Mouse (Mus musculus) thymus, postnatal 25 days (tissue): ENCODE results near the gene Mfn1.

Experiments
- DNase-seq: peaks from one replicate; pipeline ENCODE4 v3.0.0; 2022

Gene Mfn1

DNA sequence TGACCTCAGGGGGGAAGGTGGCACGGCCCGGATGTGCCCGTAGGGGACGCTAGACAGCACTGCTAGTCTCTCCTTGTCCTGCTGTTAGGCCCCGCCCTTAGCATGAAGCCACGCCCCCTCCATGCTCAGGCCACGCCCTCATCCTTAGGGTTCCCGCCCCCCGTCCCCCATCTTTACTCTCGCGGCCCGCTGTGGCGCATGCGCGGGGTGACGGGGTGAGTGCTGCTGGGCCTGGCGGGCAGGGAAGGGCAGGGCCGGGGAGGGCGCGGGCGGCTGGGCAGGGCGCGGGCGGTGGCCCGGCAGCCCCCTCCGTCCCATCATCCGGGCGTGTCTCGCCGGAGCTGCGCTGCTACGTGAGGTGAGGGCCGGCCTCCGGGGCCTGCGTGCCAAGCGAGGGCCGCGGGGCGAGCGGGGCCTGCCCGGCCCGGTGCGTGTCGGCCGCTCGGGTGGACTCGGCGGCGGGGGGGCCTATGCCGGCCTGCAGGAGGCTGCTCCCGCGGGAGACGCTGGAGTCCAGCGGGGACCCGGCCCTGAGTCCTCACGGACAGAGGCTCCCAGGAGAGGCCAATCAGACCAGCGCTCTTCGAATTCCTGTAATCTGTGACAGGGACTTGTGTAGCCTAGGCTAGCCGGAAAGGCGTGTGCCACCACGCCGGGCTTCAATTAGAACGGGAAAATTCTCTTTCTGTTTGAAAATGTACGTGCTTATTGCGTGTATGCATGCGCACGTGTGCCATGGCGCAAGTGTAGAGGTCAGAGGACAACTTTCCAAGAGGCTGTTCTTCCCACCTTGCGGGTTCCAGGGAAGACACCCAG lies 18.7 kb upstream of the Mfn1 start:
- DNase-seq = peak; percentile 95

DNA sequence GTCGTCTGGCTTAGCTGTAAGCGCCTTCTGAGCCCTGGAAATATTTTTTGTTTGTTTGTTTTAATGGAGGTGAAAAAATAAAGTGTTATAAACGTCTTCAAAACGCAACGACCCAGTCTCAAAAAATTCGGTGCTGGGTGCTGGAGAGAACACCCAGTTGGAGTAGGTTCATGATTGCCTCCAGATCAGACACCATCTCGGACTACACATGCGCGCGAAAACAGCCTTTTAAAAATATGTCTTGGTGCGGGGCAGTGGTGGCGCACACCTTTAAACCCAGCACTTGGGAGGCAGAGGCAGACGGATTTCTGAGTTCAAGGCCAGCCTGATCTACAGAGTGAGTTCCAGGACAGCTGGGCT lies 18.1 kb upstream of the Mfn1 start:
- peak; percentile 31 for DNase-seq

DNA sequence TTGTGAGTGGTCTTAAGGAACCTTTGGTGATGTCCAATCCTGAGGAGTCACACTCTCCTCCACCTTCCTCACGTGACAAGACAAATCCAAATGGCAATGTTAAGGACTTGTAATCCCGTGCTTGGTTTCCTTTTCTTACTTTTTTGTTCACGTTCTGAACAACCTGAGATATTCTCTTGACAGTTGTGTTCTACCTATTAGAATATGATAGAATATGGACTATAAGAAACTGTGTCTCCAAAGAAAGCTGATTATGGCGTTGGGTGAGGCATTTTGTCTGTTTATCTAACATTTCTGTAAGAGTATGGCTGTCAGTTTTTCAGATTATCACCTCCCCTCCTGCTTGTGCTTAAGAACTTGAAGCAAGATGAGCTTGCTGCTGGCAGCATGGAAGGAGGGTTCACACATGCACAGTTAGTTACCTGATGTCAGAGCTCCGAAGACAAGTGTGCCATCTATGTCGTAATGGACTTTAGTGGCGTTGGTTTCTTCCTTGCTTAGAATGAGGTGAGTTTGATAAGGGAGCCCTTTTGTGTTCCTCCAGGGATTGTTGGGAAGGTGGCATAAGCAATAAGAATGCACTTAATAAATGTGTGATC lies 16.5 kb upstream of the Mfn1 start:
- DNase-seq = no peak

DNA sequence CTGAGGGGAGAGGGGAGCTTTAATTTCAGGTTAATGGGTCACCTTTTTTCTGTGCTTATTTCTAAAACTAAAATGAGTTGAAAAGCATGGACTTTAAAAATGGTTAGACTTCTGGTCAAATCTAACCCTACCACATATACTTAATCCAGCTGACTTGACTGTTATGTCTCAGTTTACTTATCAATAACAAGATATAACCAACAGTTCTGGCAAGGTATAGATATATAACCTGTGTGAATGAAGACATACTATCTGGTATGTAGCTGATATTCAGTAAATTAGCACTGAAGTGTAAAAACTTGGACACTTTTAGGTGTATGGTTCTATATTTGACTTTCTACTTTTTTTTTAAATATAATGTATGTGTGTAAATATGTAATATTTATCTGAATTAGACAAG lies 15.7 kb upstream of the Mfn1 start:
- no peak for DNase-seq

DNA sequence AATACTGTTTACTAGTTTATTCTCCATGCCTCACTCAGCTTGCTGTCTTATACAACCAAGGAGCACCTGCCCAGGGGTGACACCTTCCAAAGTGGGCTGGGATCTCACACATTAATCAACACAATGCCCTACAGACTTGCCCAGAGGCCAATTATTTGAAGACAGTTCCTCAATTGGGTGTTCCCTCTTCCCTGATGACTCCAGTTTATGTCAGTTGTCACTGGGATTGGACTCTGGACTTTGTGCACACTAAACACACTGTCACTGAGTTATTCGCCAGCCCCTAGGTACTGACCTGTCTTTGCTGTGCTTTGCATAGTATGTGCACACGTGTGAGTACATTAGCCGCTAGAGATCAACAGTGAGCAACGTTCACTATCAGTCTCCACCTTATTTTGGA lies 2.1 kb upstream of the Mfn1 start:
- no peak for DNase-seq

DNA sequence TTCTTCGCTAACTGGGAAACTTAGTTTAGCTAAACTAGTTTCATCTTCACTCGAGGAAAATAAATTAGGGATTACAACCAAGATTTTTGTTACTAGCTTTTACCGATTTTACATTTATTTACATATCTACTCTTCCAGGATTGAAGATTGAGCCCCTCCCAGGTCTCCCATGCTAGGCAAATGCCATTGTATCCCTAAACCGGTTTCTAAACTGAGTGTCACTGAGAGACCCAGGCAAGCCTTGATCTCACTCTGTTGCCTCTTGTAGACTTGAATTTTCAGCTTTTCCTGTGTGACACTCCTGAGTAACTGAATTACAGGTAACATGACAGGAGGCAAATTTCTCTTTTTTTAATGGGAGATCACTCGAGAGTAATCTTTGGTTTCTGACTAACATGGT lies 776 bp downstream of the Mfn1 start:
- no peak for DNase-seq

DNA sequence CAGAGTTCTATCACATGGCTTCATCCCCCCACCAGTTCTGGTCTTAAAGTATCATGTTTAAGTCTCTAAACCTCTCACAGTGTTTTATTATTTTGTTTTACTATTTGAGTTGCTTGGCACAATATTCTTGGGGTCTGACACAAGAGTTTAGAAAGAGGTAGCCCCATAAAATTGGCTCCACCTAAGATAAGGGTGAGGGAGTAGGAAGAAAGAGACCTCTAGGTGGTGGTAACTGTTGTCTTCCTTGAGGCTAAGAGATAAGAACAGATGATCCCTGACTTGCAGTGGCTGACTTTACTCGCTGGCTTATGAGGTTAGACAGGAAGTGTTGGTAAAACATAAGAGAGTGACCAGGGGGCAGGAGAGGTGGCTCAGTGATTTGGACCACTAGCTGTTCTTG lies 6.4 kb downstream of the Mfn1 start:
- no peak for DNase-seq

DNA sequence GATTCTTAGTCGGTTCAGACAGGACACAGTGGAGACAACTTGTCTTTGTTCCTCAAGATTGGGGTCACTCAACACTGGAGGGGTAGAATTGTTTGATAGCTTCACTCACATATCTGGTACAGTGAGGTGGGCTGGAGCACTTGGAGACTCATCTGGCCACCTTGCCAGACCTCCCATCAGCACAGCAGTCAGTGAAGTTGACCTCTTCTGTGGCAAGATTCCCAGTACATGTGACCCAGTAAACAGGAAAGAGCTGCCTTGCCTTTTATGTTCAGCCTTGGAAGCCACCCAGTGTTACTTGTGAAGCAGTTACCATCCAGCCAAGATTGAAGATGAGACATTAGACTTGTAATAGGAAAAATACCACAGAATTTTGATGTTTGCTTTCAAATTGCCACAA lies 8.3 kb downstream of the Mfn1 start:
- no peak for DNase-seq

DNA sequence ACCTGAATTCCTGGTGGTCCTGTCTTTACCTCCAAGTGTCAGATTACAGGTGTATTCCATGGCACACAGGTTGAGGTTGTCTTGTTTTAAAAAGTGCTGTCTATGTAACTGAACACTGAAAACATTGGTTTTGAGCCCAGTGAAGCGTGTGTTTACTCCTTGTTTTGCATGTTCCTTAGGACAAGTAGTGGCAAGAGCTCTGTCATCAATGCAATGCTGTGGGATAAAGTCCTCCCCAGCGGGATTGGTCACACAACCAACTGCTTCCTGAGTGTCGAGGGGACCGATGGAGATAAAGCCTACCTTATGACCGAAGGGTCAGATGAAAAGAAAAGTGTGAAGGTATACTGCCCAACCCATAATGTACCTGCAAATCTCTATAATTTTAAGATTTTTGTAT lies 8.8 kb downstream of the Mfn1 start:
- no peak for DNase-seq

DNA sequence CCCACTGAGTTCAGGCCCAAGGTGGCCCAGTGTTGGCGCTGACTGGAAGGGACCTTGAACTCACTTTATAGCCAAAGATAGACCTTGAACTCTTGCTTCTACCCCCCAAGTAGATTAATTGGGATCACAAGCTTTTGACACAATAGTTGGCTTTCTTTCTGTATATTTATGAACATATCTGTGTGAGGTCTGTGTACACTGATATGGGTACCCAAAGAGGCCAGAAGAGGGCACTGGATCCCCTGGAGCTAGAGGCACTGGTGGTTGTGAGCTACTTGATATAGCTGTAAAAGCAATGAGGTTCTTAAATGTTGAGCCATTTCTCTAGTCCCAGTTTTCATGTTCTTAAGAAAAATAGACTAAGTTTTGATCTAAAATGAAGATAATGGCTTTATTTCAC lies 23.8 kb downstream of the Mfn1 start:
- peak; percentile 36 for DNase-seq

DNA sequence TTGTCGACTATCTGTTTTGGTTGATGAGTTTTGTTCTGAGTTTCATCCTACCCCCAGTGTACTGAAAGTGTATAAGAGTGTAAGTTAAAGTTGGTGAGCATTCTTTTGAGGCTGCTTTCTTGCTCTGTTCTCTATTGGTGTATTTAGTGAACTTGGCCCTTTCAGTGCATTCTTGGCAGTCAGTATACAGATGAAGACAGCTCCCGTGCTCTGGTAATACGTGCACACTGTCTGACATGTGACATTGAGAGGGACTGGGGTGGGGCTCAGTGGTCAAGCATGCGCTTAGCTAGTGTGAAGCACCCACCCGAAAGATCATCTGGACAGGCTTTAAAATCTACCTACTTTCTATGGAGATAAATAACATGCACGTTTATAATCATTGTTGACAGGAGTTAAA lies 34.1 kb downstream of the Mfn1 start:
- DNase-seq = no peak

DNA sequence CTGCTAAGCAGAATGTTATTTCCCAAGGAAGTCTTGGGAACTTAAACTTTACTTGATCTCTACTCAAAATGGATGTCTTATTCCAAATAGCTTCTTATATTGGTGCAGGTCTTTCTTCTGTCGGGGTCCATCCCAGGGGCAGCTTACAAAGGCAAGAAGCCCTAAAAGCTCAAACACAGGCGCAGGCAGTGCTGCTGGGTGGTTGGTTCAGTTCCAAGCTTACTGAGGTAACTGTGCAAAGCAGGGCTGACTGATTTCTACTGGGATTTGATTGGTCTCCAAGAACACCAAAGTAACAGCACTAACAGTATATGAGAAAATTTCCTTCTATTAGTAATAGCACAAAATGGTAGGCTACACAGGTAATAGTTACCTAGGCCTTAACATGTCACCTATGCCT lies 43.8 kb downstream of the Mfn1 start:
- DNase-seq = no peak

DNA sequence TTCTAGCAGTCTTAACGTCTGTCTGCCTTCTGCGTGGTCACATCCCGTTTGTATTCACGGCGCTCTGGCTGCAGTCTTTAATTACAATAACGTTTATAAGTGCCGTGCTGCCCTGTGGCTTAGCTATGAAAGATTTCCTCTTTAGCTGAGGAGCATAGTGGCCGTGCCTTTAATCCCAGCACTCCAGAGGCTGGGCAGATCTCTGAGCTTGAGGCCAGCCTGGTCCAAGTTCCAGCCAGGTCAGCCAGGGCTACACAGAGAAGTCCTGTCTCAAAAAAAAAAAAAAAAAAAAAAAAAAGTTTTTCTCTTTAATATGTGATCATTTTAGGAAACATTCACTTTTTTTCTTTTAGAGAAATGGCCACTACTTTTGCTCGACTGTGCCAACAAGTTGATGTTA lies 44.6 kb downstream of the Mfn1 start:
- no peak for DNase-seq

DNA sequence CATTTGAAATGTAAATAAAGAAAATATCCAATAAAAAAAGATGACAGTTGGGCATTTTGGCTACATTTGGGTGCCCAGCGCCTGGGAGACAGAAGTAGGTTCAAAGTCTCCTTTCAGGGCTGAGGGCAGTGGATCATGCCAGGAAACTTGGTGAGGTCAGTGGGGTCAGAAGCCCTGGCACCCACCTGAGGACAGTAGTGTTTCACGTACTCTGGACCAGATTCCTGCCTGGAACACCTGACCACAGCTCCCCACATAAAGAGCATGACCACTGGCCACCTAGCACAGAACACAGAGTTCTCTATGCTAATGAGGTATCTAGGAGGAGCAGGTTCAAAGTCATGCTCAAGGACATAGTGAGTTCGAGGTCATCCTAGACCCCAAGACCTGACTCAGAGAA lies 45.9 kb downstream of the Mfn1 start:
- no peak for DNase-seq

DNA sequence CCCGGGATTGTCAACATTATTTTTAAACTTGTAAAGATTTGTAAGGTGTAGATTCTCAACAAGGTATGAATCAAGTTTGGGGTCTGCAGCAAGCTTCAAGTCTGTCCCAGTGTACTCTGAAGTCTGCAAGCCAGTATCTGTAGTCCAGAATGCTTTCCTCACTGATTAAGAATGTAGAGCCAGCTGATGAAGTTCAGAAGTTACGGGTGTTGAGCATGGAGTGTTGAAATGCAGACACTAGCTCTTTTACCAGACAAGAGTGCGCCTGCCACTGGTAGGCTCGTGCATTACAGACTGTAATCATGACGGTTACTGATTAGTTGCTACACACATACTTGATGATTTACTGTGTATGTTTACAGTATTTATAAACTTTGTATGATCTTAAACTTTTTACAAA lies 49.5 kb downstream of the Mfn1 start:
- DNase-seq = no peak

DNA sequence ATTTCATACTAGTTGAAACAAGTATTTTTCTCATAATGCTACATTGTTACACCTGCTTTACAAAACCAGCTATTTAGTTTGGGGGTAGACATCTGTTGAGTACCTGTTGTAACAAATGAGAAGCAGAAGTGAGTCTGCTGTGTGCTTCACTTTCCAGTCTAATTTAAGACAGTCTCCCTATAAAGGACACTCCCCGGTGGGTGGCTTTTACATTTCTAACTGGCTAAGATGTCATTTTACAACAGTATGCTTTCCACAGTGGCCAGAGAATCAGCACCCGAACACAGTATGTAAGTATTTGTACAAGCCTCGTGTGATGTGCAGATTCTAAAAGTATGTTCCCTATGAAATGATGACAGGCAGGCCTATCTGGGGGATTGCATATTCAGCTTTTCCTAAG lies 51.5 kb downstream of the Mfn1 start:
- DNase-seq = no peak

DNA sequence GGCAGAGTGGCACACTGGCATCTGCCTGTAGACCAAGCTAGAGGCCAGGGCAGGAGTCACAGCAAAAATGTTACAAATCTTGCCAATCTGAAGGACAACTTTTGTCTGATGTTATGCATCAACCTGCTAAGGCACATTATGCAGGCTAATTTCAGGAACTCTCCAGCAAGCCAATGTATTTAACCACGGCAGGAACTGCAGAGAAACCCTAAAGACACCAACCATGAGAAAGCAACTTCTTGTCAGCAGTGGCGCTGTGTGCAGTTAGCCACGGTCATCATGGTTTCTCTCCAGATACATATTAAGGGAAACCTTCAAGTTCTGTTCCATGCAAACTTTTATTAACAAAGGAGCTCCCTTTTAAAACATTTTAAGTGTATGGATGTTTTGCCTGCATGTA lies 52.6 kb downstream of the Mfn1 start:
- DNase-seq = no peak

DNA sequence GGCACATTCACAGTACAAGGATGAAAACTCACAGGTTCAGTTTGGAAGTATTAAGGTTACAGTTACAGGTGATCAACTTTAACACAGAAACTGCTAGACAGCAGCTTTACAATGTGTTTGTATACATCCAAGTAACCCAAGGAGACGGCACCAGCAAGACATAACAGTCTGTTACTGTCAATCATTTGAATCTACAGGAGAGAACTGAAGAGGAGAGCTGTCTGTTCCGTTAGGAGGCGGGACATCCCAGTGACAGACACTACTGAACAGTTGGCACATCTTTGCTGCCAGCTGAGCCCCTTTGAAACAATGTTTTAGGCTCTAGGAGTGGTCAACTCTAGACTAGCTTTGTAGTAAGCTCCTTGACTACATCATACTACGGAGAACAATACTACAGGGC lies 54.2 kb downstream of the Mfn1 start:
- no peak for DNase-seq

DNA sequence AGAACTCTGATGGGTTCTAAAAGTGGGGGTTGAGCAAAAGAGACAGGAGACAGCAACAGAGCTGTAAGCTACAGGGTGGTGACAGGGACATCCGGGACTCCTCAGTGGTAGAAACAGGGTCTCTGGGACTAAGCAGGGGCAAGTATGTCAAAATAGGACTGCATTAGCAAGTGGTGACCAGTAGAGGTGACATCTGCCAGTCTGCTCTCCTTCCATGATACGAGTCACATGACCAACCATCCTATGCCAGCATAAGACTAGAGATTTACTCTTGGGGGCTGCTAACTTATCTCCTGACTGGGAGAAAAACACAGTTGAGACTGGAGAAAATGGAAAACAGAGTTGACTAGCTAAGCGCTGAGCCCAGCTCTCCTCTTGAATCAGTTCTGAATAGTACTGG lies 57.0 kb downstream of the Mfn1 start:
- DNase-seq = no peak

DNA sequence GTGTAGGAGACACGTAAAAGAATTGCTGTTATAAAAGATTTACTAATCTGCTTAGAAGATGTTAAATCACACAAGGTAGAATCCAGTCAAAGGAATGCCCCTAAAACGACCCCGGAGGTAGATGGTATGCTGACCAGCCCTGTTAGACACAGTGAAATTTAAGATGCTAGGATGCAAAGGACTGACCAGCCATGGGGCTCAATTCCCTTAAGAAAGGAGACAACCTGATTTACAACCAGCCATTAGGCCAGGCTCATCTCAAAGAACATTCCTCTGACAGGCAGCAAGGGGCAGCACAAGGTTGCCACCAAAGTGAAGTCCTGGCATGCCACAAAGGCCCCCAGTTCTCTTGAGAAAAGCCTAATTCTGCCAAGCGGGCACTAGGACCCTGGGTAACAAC lies 65.8 kb downstream of the Mfn1 start:
- DNase-seq = no peak

DNA sequence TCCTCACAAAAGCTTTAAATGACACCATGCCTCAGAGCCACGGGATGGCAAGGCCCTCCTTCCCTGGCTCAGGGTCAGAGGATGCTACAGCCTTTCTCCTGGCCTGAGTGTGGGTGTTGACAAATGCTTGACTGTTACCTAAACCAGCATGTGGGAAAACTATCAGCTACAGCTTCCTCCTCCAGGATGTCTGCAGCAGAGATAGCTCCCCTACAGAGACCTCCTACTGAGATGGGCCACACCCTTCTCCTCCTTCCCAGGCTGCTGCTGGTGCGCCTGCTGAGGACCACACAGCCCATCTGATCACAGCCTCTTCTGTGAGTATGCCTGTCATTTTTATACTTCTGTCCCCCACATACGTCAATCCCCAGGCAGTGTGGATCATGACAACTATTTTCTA lies 70.1 kb downstream of the Mfn1 start:
- DNase-seq = no peak

DNA sequence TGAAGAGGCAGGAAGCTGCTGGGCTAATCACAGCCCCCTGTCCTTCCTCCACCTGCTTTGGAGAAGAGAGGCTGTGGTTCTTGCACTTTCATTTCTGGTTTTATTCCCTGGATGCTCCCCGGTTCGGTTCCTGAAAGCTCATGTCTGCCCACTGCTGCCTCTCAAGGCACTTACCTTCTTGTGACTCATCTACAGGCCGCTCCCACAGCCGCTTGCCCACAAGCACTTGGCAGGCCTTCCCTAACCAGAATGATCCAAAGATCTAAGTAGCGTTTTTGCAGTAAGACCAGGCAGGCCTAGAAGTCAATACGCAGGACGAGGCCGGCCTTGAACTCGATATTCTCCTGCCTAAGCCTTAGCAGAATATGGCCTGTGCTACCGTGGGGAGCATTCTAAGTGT lies 71.8 kb downstream of the Mfn1 start:
- no peak for DNase-seq

DNA sequence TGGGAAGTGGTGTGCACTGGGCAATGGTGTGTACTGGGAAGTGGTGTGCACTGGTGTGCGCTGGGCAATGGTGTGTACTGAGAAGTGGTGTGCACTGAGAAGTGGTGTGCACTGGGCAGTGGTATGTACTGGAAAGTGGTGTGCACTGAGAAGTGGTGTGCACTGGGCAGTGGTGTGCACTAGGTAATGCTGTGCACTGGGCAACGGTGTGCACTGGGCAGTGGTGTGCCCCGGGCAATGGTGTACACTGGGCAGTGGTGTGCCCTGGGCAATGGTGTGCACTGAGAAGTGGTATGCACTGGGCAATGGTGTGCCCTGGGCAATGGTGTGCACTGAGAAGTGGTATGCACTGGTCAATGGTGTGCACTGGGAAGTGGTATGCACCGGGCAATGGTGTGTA lies 80.0 kb downstream of the Mfn1 start:
- DNase-seq = no peak

DNA sequence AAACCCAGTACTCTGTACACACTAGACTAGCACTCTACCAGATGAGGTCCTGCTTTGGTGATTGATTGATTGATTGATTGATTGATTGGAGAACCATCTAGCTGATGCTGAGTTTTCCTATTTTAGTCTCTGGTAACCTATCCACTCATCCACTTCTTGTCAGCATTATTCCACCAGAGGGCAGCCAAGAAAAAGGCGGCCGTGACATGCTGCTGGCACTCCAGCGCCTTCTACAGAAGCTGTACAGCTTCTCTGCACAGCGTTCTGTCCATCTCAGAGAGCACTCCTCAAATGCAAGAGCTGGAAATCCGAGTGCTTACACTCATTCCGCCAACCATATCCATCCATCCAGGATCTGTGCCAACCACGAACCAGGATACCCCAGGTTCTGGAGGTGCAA lies 81.3 kb downstream of the Mfn1 start:
- peak; percentile 45 for DNase-seq

DNA sequence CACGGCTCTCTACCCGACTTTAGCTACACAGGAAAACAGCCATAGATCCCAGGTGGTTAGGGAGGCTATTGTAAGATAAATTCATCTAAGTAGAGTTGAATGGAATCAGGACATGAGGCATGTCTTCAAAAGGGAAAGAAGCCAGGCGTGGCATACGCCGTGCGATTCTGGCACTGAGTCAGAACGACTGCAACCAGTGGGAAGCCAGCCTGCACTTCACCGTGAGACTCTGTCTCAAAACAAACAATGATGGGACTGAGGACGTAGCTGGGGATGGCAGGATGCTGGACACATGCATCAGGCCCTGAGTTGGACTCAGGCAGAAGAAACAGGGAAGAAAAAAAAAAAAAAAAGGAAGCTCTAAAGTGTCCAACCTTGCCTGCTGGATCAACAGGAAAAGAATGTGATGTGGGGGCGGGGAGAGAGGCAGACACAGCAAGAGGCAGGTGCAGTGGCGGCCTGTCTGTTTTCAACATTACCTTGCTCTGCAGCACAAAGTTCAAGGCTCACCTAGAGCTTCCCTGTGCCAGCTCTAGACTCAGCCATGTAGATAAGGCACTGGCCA lies 82.4 kb downstream of the Mfn1 start:
- DNase-seq = peak; percentile 10
